Mouse (Mus musculus): ENCODE measurements around the gene Hps1.

DNA sequence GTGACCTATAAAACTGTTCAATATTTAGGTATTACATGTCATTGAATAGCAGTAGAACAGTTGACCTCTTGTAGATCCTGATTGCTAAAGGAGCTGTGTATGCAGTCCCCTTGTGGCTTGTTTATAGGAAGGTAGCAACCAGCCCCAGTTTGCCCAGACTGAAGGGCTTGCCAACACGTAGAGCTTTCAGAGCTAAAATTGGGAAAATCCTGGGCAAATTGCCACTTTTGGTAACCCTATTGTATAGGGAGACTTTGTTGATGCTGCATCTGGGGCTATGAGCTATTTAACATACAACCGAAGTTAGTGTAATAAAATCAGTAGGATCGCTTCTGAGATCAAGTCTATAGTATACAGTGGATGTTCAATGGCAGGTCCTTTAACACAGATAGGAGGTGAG is 61.7 kb downstream of the Hps1 start:
- TF ChIP-seq POLR2A (IDR thresholded peaks at IDR 0.05; ENCODE audit: low read depth, low read length), result no peak
- no peak for TF ChIP-seq CTCF (IDR thresholded peaks at IDR 0.05; ENCODE audit: extremely low read depth, insufficient read length, insufficient replicate concordance, low read depth, low read length)

All from small intestine, adult 2 months (tissue).